Mouse (Mus musculus): Measurements from ENCODE around the gene Ruvbl2. TPM values are rescaled to one million over a fixed set of nuclear protein-coding genes. Genes with fewer than 3 reads are reported as not detected.
A peak's percentile ranks its signal among the peaks of the same experiment; 100 is the strongest.

Ruvbl2 gene
- total and polyA plus RNA-seq, 3 experiments, result 253 to 277 (median 267) TPM

DNA sequence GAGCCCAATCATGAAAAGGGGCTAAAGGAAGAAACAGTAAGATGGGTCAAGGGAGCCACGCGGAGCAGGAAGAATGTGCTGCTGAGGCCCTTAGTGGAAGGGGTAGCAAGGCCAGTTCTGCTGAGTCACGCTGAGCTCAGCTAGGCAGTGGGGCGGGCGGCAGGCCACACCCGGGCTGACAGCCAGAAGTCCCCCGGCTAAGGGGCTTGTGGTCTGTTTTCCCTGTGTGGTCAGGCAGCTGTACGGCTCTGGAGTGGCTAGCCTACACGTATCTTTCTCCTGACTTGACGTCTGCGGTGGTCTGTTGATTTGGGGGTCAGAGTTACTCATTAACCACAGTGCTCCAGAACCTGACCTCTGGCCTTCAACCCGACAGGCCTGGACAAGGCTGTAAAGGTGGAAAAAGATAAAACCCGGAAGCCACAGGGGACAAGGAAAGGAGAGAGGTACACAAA lies 23.0 kb upstream of the Ruvbl2 start:
- DNase-seq (ENCODE audit: extremely low read depth), result peak; percentile 72
- TF ChIP-seq IRF4 (IDR thresholded peaks at IDR 0.05; ENCODE audit: low read depth, low read length), result peak; percentile 36; the same call in 1 of the 2 replicates
- no peak for TF ChIP-seq RAD21 (IDR thresholded peaks at IDR 0.05; ENCODE audit: low read depth, low read length)
- peak; percentile 35; the same call in 1 of the 2 replicates for TF ChIP-seq MXI1 (IDR thresholded peaks at IDR 0.05; ENCODE audit: low read depth, low read length)
- TF ChIP-seq SIN3A (IDR thresholded peaks at IDR 0.05; ENCODE audit: low read length), result peak; percentile 35; the same call in 1 of the 2 replicates
- TF ChIP-seq BHLHE40 (IDR thresholded peaks at IDR 0.05; ENCODE audit: low read depth, low read length), result peak; percentile 39; the same call in 1 of the 2 replicates
- TF ChIP-seq NELFE (IDR thresholded peaks at IDR 0.05; ENCODE audit: low read depth, low read length), result no peak
- no peak; the same call in 1 of the 2 replicates for TF ChIP-seq ELF1 (IDR thresholded peaks at IDR 0.05; ENCODE audit: low read depth, low read length)
- no peak for TF ChIP-seq HCFC1 (IDR thresholded peaks at IDR 0.05; ENCODE audit: low read depth, low read length)
- peak; percentile 26; the same call in 1 of the 2 replicates for TF ChIP-seq MAX (IDR thresholded peaks at IDR 0.05; ENCODE audit: low read length)
- no peak for TF ChIP-seq EP300 (IDR thresholded peaks at IDR 0.05; ENCODE audit: low read length)
- no peak for TF ChIP-seq USF2 (conservative IDR thresholded peaks at IDR 0.05; ENCODE audit: low read depth, low read length)
- peak; percentile 62; the same call in 1 of the 2 replicates for TF ChIP-seq TBP (conservative IDR thresholded peaks at IDR 0.05; ENCODE audit: low read depth, low read length)
- TF ChIP-seq ETS1 (conservative IDR thresholded peaks at IDR 0.05; ENCODE audit: low read depth, low read length), result peak; percentile 51
- TF ChIP-seq JUN (IDR thresholded peaks at IDR 0.05; ENCODE audit: insufficient read depth, low read depth, low read length), result no peak
- TF ChIP-seq MAFK (IDR thresholded peaks at IDR 0.05; ENCODE audit: insufficient replicate concordance, low read length), result peak; percentile 93
- TF ChIP-seq CTCF (conservative IDR thresholded peaks at IDR 0.05 in 1 of 2, IDR thresholded peaks at IDR 0.05 in 1 of 2; ENCODE audit: low read depth in 2 of 2, low read length in 2 of 2), result no peak
- TF ChIP-seq USF1 (IDR thresholded peaks at IDR 0.05; ENCODE audit: low read depth, low read length), result no peak
- TF ChIP-seq MEF2A (IDR thresholded peaks at IDR 0.05; ENCODE audit: borderline replicate concordance, low read depth, low read length), result no peak
- TF ChIP-seq MAZ (IDR thresholded peaks at IDR 0.05; ENCODE audit: low read depth, low read length), result no peak
- TF ChIP-seq PAX5 (IDR thresholded peaks at IDR 0.05; ENCODE audit: low read length), result no peak
- no peak for TF ChIP-seq KAT2A (IDR thresholded peaks at IDR 0.05; ENCODE audit: insufficient replicate concordance, low read length)
- TF ChIP-seq ZMIZ1 (IDR thresholded peaks at IDR 0.05; ENCODE audit: low read depth, low read length), result no peak
- no peak for TF ChIP-seq ZNF384 (IDR thresholded peaks at IDR 0.05; ENCODE audit: low read depth, low read length)
- no peak for TF ChIP-seq ZC3H11A (IDR thresholded peaks at IDR 0.05; ENCODE audit: low read depth, low read length)
- peak; percentile 75 for TF ChIP-seq GABPA (IDR thresholded peaks at IDR 0.05; ENCODE audit: insufficient replicate concordance, low read depth, low read length)
- no peak for TF ChIP-seq E2F4 (IDR thresholded peaks at IDR 0.05; ENCODE audit: insufficient replicate concordance, low read depth, low read length)
- no peak for TF ChIP-seq JUND (conservative IDR thresholded peaks at IDR 0.05; ENCODE audit: low read depth, low read length)
- TF ChIP-seq UBTF (IDR thresholded peaks at IDR 0.05; ENCODE audit: low read depth, low read length), result peak; percentile 75
- TF ChIP-seq TCF12 (IDR thresholded peaks at IDR 0.05; ENCODE audit: low read depth, low read length), result peak; percentile 30; the same call in 1 of the 2 replicates
- peak; percentile 21; the same call in 1 of the 2 replicates for TF ChIP-seq POLR2A (IDR thresholded peaks at IDR 0.05; ENCODE audit: low read depth, low read length)
- dilution Hi-C loops (cut with MboI; ENCODE audit: extremely low pct_ligation_motif_present, extremely low pct_unique_long_range_greater_than_20kb, low sequenced_read_pairs), result no loop called here
- Histone ChIP-seq H3K4me2 (ENCODE audit: insufficient read depth, low read depth, poor library complexity, severe bottlenecking) (peak overlapping the region; percentile 93; the same call in 1 of the 2 replicates), H3K9me3 (replicated peaks; ENCODE audit: low read length) (no peaks in the 10 kb centered on the region), H3K9ac (ENCODE audit: insufficient read depth, low read depth) (peak overlapping the region; percentile 59), H3K79me2 (replicated peaks; ENCODE audit: control insufficient read depth, extremely low read depth, insufficient read depth, poor library complexity, severe bottlenecking) (peaks cover 45% of the 10 kb centered on the region), H3K27me3 (replicated peaks) (no peaks in the 10 kb centered on the region), H3K4me3 (replicated peaks in 1 of 3; ENCODE audit: low read depth in 2 of 3, low read length in 2 of 3, poor library complexity in 1 of 3) (peak overlapping the region in 1 of 3 experiments; percentile 40), H3K4me1 (ENCODE audit: control insufficient read depth in 1 of 2, insufficient read depth in 2 of 2) (peaks cover 16 to 52% of the 10 kb centered on the region in 2 experiments), H3K36me3 (replicated peaks in 1 of 2; ENCODE audit: control insufficient read depth in 1 of 2, insufficient read depth in 1 of 2, low read length in 1 of 2) (peaks cover 43 to 64% of the 10 kb centered on the region in 2 experiments), H3K27ac (ENCODE audit: insufficient read depth, low read depth) (peak overlapping the region; percentile 80)
- in situ Hi-C loops (cut with MboI; ENCODE audit: low pct_ligation_motif_present, low pct_unique_long_range_greater_than_20kb, low sequenced_read_pairs), result loop anchor here (10.0 kb wide), 1 partner anchor 224 kb away; the partner anchor contains the start of gene Ntn5

All from CH12.LX (cell line).